Mouse (Mus musculus): Measurements from ENCODE around the gene Noa1.

GRCm38 (mm10) chr5:77351691-77352090 is 41.8 kb upstream of the Noa1 start:
- TF ChIP-seq CTCF (IDR thresholded peaks at IDR 0.05; ENCODE audit: borderline replicate concordance, insufficient read depth, low read length) (no peak), POLR2A (IDR thresholded peaks at IDR 0.05; ENCODE audit: low read depth, low read length) (no peak)

Data from embryonic fibroblast, embryonic 13.5 days (primary cell).